Mouse (Mus musculus): ENCODE data around the gene Nrxn3.

Nrxn3 gene

GRCm38 (mm10) chr12:89720945-89721344 lies 998.3 kb downstream of the Nrxn3 start:
- no peak for DNase-seq

GRCm38 (mm10) chr12:89722462-89722861 lies 999.8 kb downstream of the Nrxn3 start:
- no peak for DNase-seq

DNA sequence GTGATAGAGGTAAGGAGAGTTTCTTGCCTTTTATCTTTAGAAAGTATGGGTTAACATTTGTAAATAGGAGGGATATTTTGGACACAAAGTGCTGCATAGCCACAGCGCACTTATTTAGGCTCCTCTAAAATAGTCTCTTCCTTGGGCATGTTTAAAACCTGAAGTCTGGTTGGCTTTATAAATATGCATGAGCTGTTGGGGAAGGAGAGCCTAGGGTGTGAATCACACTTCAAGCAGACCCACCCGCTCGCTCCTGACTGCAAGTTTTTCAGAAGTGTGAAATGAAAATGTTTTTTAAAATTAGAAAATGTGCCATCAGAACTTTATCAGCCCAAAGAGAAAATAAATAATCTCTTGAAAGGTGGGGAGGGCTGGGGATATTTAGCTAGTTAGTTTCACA lies 1001.4 kb downstream of the Nrxn3 start:
- no peak for DNase-seq

DNA sequence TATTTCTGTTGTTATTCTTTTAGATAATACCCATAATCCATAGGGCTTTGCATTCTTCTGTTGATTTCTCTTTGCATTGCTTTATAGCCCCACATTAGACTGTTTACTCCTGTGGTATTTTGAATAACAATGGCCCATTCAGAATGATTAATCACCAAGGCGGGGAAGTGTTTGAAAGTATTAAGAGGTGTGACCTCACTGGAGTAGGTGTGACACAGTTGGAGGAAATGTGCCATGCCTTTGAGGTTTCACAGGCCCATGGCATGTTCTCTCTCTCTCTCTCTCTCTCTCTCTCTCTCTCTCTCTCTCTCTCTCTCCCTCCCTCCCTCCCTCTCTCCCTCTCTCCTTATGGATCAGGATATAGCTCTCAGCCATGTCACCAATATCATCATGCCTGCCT lies 1019.6 kb downstream of the Nrxn3 start:
- DNase-seq = no peak

GRCm38 (mm10) chr12:89742796-89743195 lies 1020.1 kb downstream of the Nrxn3 start:
- DNase-seq = no peak

GRCm38 (mm10) chr12:89764191-89765082 lies 1041.8 kb downstream of the Nrxn3 start:
- DNase-seq = peak; percentile 1

- no peak for DNase-seq
These were observed 1042.5 kb downstream of the Nrxn3 start for GRCm38 (mm10) chr12:89765179-89765578.

- no peak for DNase-seq
These were observed 1066.1 kb downstream of the Nrxn3 start for GRCm38 (mm10) chr12:89788794-89789193.

- DNase-seq = no peak
These were observed 1067.3 kb downstream of the Nrxn3 start for GRCm38 (mm10) chr12:89789981-89790380.

DNA sequence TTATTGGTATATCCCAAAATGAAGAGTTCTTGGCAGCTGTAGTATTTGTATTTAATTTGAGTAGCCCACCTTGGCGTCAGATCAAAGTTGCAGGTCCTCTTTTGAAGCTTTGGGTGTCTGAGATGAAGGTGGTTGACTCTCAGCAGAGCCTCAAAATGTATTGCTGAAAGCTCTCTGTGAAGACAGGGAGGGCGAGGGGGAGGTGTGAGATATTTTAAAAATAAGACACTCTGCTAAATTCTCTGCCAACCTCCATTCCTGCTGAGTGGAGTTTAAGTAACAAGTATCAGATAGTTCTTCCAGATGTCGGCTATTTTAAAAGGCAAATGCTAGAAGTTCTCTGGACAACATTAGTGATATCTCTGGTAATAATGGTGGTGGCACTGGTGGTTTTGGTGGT lies 1069.2 kb downstream of the Nrxn3 start:
- DNase-seq = no peak

- DNase-seq = no peak
These were observed 1072.1 kb downstream of the Nrxn3 start for GRCm38 (mm10) chr12:89794741-89795140.

DNA sequence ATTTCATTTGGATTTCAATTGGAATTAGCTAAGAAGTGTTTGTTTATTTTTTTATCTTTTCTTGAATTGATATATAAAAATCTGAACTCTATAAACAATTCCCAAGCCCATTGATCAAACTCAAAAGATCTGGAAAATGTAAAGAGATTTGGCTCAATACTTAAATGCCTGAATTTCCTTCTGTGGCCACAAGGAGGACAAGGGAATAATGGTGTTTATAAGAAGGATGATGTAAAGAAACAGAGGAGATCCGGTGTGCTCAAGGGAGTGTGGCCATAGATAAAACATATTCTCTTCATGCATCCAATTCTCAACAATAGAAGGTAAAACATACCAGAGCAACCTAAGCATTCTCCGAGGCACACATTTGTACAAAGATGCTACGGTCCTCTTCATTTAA lies 1085.5 kb downstream of the Nrxn3 start:
- DNase-seq = no peak

GRCm38 (mm10) chr12:89810146-89810545 lies 1087.5 kb downstream of the Nrxn3 start:
- peak; percentile 19 for DNase-seq

- DNase-seq = peak; percentile 79
These were observed 1089.3 kb downstream of the Nrxn3 start for GRCm38 (mm10) chr12:89811815-89812549.

DNA sequence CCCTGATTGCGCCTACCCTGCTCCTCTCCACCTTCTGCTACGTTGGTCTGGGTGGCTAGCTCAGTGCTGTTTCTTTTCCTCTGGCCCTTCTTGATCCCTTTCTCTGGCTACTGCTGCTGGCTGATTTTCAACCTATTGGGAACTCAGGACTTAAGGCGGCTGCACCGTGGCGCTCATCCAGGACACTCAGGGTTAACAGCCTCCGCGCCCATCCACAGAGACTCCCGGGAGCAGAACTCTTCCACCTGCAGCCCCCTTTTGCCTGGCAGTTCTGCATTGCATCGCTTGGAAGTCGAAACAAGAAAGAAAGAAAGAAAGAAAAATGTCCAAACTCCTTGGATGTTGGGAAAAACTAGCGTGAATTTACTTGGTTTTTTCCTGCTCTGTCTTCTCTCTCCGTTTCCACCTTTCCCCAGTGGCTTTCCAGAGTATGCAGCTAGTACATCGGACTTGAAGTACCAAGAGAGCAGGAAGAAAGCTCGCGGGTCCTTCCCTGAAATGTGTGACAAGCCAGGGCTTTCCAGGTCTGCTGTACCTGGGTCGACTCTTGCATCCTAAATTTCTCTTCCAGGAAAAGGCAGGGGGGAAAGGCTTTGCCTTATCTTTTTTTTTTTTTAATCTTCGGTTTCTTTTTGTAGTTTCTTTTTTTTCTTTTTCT lies 1090.0 kb downstream of the Nrxn3 start:
- peak; percentile 8 for DNase-seq

GRCm38 (mm10) chr12:89813294-89813693 lies 1090.6 kb downstream of the Nrxn3 start:
- DNase-seq = no peak

GRCm38 (mm10) chr12:89813718-89814117 lies 1091.0 kb downstream of the Nrxn3 start:
- DNase-seq = no peak

DNA sequence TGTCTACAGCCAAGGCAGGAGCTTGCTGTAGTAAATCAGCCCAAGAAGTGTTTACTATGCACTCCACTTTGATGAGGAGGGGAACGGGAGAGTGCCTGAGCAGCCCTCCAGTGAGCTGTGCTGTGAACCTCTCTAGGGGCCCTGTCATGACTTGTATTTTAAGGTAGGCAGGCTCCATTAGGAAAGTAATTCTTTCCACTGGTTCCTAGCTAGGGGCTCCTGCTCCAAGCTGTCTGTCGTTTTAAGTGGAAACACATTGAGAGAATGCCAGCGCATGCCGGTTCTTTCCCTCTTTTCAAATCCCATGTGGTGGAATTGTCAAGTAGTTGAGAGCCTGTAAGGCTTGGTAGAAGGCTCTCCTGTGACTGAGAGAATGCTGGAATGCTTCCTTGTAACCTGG lies 1091.9 kb downstream of the Nrxn3 start:
- DNase-seq = no peak

- DNase-seq = no peak
These were observed 1094.5 kb downstream of the Nrxn3 start for GRCm38 (mm10) chr12:89817072-89817773.

- DNase-seq = no peak
These were observed 1095.5 kb downstream of the Nrxn3 start for GRCm38 (mm10) chr12:89818200-89818599.

GRCm38 (mm10) chr12:89822141-89822540 lies 1099.5 kb downstream of the Nrxn3 start:
- no peak for DNase-seq

GRCm38 (mm10) chr12:89829927-89830326 lies 1107.3 kb downstream of the Nrxn3 start:
- DNase-seq = no peak

DNA sequence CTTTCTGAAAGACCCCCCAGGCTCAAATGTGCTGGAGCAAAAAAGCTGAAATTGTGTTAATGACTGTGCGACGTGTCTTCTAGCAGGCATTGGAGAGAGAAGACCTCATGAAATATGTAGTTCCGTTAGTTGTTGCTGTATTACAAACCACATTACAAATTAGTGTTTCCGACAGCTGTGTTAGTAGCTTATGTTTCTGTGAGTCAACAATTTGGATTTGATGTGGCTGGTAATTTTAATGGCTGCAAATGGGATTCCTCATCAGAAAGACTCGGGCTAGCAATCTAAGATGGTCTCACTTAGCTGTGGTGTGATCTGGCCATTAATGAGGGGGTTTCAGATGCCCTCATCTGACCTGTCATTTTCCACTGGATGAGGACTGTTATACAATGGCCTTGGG lies 1107.7 kb downstream of the Nrxn3 start:
- DNase-seq = no peak

Data from lung, postnatal 10 days (tissue).